Comparison of ENCODE assay signal across 17 mouse cellular contexts in genomic region chr13:32939191-32939590, GRCm38 (mm10). TPM values are rescaled to one million over a fixed set of nuclear protein-coding genes. Genes with fewer than 3 reads are reported as not detected.
DNase-seq lines count a peak whose midpoint lies in the region; ATAC-seq and TF ChIP-seq lines count a peak whose summit lies in the region.
"Not testable (repeated sequence)": the region's sequence is repeated elsewhere in the genome, so short reads cannot be mapped to it uniquely, and the experiment has no call there.
"Had no signal": no experiment of that assay in that cellular context is flagged by ENCODE, and none has a peak within 500 bp of the region (broad histone marks: within the 10 kb centered on the region; RNA-seq: fewer than 3 reads in every experiment).

No protein-coding gene starts in this region.

- peak; percentile 84 for TF ChIP-seq EP300 in lung, postnatal 0 days (IDR thresholded peaks at IDR 0.05)

- ATAC-seq in cerebellum, adult (ENCODE audit: insufficient number of reproducible peaks, low FRiP score, low TSS enrichment), result 0 out of 2 replicates have a peak, but pooled peaks have one; percentile 36
- not testable (repeated sequence) for ATAC-seq in heart, embryonic 15.5 days (replicated peaks; ENCODE audit: insufficient number of reproducible peaks, insufficient read depth, low FRiP score, low read depth)
- ATAC-seq in intestine, embryonic 15.5 days, result peak; percentile 28; the same call in 1 of the 2 replicates
- ATAC-seq in lung, postnatal 0 days, result peak; percentile 86

- not testable (repeated sequence) for H3K9me3 ChIP-seq in heart, embryonic 15.5 days (replicated peaks); intestine, embryonic 15.5 days; lung, postnatal 0 days (ENCODE audit: low read length)

- WGBS in heart, embryonic 15.5 days, result 36% methylated on average over 3 of the region's 3 CpGs
- 68% methylated on average over 3 of the region's 3 CpGs for WGBS in intestine, embryonic 15.5 days
- WGBS in lung, postnatal 0 days, result 49% methylated on average over 3 of the region's 3 CpGs

- H3K4me2 ChIP-seq in heart, embryonic 15.5 days; intestine, embryonic 15.5 days (replicated peaks); lung, postnatal 0 days (replicated peaks; ENCODE audit: low read depth, low read length): not testable (repeated sequence)
- peak overlapping the region; percentile 53 for H3K4me2 ChIP-seq in myocyte (ENCODE audit: low read depth)

- peak; percentile 93 for DNase-seq in 3T3-L1 (ENCODE audit: low read depth, low spot score)
- peak; percentile 59 to 70 for DNase-seq in adrenal gland, adult (ENCODE audit: inconsistent age in 2 of 2, low spot score in 1 of 2)
- peak; percentile 55 for DNase-seq in lung, postnatal 0 days (ENCODE audit: low spot score)

- peak overlapping the region; percentile 49; the same call in 1 of the 2 replicates for H3K27ac ChIP-seq in heart, embryonic 15.5 days
- not testable (repeated sequence) for H3K27ac ChIP-seq in intestine, embryonic 15.5 days
- peak overlapping the region; percentile 54; the same call in 1 of the 2 replicates for H3K27ac ChIP-seq in lung, postnatal 0 days (ENCODE audit: low read length)

- H3K27me3 ChIP-seq in heart, embryonic 15.5 days; intestine, embryonic 15.5 days (replicated peaks); lung, postnatal 0 days (replicated peaks; ENCODE audit: insufficient read depth, low read length); myocyte (ENCODE audit: control insufficient read depth, insufficient read depth, insufficient read length): not testable (repeated sequence)

- not testable (repeated sequence) for TF ChIP-seq CTCF in lung, postnatal 0 days (IDR thresholded peaks at IDR 0.05)

- H3K9ac ChIP-seq in heart, embryonic 15.5 days; intestine, embryonic 15.5 days; lung, postnatal 0 days (replicated peaks; ENCODE audit: low read depth): not testable (repeated sequence)

- not testable (repeated sequence) for H3K79me2 ChIP-seq in myocyte (ENCODE audit: control insufficient read depth, insufficient read depth)

- not testable (repeated sequence) for H3K36me3 ChIP-seq in heart, embryonic 15.5 days; intestine, embryonic 15.5 days; lung, postnatal 0 days (ENCODE audit: insufficient read depth, low read length); myocyte (ENCODE audit: control insufficient read depth, insufficient read depth)

- H3K4me3 ChIP-seq in heart, embryonic 15.5 days; intestine, embryonic 15.5 days (replicated peaks); lung, postnatal 0 days (ENCODE audit: low read depth, low read length); myocyte: not testable (repeated sequence)

- not testable (repeated sequence) for H3ac ChIP-seq in myocyte (ENCODE audit: control insufficient read depth, insufficient read length)

- not testable (repeated sequence) for TF ChIP-seq POLR2A in myocyte (IDR thresholded peaks at IDR 0.05; ENCODE audit: insufficient read length, low read depth)

- H3K4me1 ChIP-seq in heart, embryonic 15.5 days (replicated peaks); intestine, embryonic 15.5 days (replicated peaks); lung, postnatal 0 days (ENCODE audit: insufficient read depth, low read depth, low read length): not testable (repeated sequence)

TF ChIP-seq in myocyte, 11 proteins besides CTCF, POLR2A, EP300 and RAD21:
- peak; percentile 50 for TF ChIP-seq USF1 (IDR thresholded peaks at IDR 0.05; ENCODE audit: low read depth)

RNA-seq across cellular contexts. Expression of gene Serpinb6b, which starts 25.8 kb away (rescaled TPM):
- polyA plus RNA-seq in heart, embryonic 15.5 days (2015; fragmentation: Nextera tagmentation; extraction: Ambion mirVana), result 20.0 and 20.6 TPM in 2 replicates
- 4.7 and 5.7 TPM in 2 replicates for polyA plus RNA-seq in intestine, embryonic 15.5 days (2015; fragmentation: Nextera tagmentation; extraction: Ambion mirVana)
- 232 and 253 TPM in 2 replicates for polyA plus RNA-seq in lung, postnatal 0 days (2015; fragmentation: Nextera tagmentation; extraction: Ambion mirVana)
- 1.4 TPM for polyA plus RNA-seq in myocyte (2012; fragmentation: generic; extraction: Trizol)
- polyA plus RNA-seq: G1E had no signal

RNA-seq across cellular contexts. Expression of gene Serpinb1c, which starts 41.2 kb away (rescaled TPM):
- 0.14 and 0.15 TPM in 2 replicates for polyA plus RNA-seq in heart, embryonic 15.5 days (2015; fragmentation: Nextera tagmentation; extraction: Ambion mirVana)
- not detected in 2 replicates for polyA plus RNA-seq in intestine, embryonic 15.5 days (2015; fragmentation: Nextera tagmentation; extraction: Ambion mirVana)
- 0.07 and 0.11 TPM in 2 replicates for polyA plus RNA-seq in lung, postnatal 0 days (2015; fragmentation: Nextera tagmentation; extraction: Ambion mirVana)
- 0.08 TPM for polyA plus RNA-seq in myocyte (2012; fragmentation: generic; extraction: Trizol)
- polyA plus RNA-seq: activated CD4-positive, CD25-positive, alpha-beta regulatory T cell, adult 4 months; CD4-positive, CD25-positive, alpha-beta regulatory T cell, adult 4 months; embryonic facial prominence, embryonic 13.5 days; forebrain, embryonic 13.5 days; forebrain, postnatal 0 days; G1E; gonadal fat pad, adult 2 months; heart, adult 2 months; hindbrain, embryonic 11.5 days; hindbrain, embryonic 15.5 days had no signal

Comparison
In these comparisons a context has a peak if more than half of its experiments do, and no peak if none do; other contexts are left out.
1. RNA of gene Serpinb6b, which starts 25.8 kb away (polyA plus RNA-seq): 232 to 253 TPM in lung, postnatal 0 days; 20.0 to 20.6 TPM in heart, embryonic 15.5 days, 4.7 to 5.7 TPM in intestine, embryonic 15.5 days and 1.4 TPM in myocyte (single experiment); every median in the first group is over 10 times any median in the second.
2. Peak in every context shown above with its lines, with median percentiles within 50 percentile points of each other: DNase-seq.